Mouse (Mus musculus) C2C12 (cell line): Measurements from ENCODE around the gene Lemd1. TPM values are rescaled to one million over a fixed set of nuclear protein-coding genes. Genes with fewer than 3 reads are reported as not detected.

ENCODE experiments used
- H3K27me3 ChIP-seq: one replicate; pipeline ENCODE4 v1.6.1; 2011; ENCODE audit not compliant: control insufficient read depth, insufficient read depth, insufficient read length
- H3K36me3 ChIP-seq: one replicate; pipeline ENCODE4 v1.6.1; 2011; ENCODE audit not compliant: control insufficient read depth, insufficient read depth
- H3K4me3 ChIP-seq: one replicate; pipeline ENCODE4 v1.5.1; 2011; ENCODE audit warnings: mild to moderate bottlenecking, control low read depth; ENCODE audit not compliant: poor library complexity, insufficient read depth, severe bottlenecking
- H3K79me2 ChIP-seq: one replicate; pipeline ENCODE4 v1.6.1; 2011; ENCODE audit not compliant: control insufficient read depth, insufficient read depth
- H3K79me3 ChIP-seq: one replicate; pipeline ENCODE4 v1.6.1; 2011; ENCODE audit warnings: low read depth, control low read depth
- H3ac ChIP-seq: one replicate; pipeline ENCODE3; 2011; ENCODE audit warnings: low read depth; ENCODE audit not compliant: control insufficient read depth, insufficient read length
- CEBPB ChIP-seq: IDR thresholded peaks from one replicate; pipeline ENCODE4 v1.6.1; 2011; ENCODE audit warnings: low read depth, mild to moderate bottlenecking, control low read depth, moderate library complexity
- CTCF ChIP-seq: IDR thresholded peaks from one replicate; pipeline ENCODE4 v1.5.1; 2011; ENCODE audit not compliant: control insufficient read depth, insufficient read depth, insufficient read length
- FOSL1 ChIP-seq: IDR thresholded peaks from one replicate; pipeline ENCODE4 v1.8.0; 2011; ENCODE audit warnings: mild to moderate bottlenecking, low read length; ENCODE audit not compliant: poor library complexity, insufficient read depth, severe bottlenecking
- MAX ChIP-seq: IDR thresholded peaks from one replicate; pipeline ENCODE4 v1.6.1; 2011; ENCODE audit warnings: mild to moderate bottlenecking, control low read depth
- MYOD1 ChIP-seq: IDR thresholded peaks from one replicate; pipeline ENCODE4 v1.6.1; 2011; ENCODE audit warnings: low read depth; ENCODE audit not compliant: control insufficient read depth, insufficient read length
- MYOG ChIP-seq: IDR thresholded peaks from one replicate; pipeline ENCODE4 v1.6.1; 2011; ENCODE audit not compliant: control insufficient read depth, insufficient read length; ENCODE audit errors: extremely low read depth
- USF1 ChIP-seq: IDR thresholded peaks from one replicate; pipeline ENCODE4 v1.6.1; 2011; ENCODE audit warnings: low read depth, mild to moderate bottlenecking, control low read depth, moderate library complexity
- polyA plus RNA-seq: library from polyadenylated mRNA; unstranded; fragments of >200 nt; fragmentation: generic; extraction: Trizol; gene quantifications from one replicate; pipeline ENCODE4 v1.2.1, GENCODE M21; 2012; ENCODE audit warnings: missing spikeins

Lemd1 gene
- polyA plus RNA-seq, 1 experiment = 0.14 TPM

- TF ChIP-seq CTCF = no peak
- TF ChIP-seq FOSL1 = no peak
- no peak for TF ChIP-seq USF1
- TF ChIP-seq MYOD1 = no peak
- TF ChIP-seq CEBPB = no peak
- TF ChIP-seq MYOG = no peak
- no peak for TF ChIP-seq MAX
- Histone ChIP-seq H3K4me3 (no peak overlapping the region), H3K79me3 (no peaks in the 10 kb centered on the region), H3K27me3 (peaks cover 1% of the 10 kb centered on the region), H3K79me2 (no peaks in the 10 kb centered on the region), H3ac (no peak overlapping the region), H3K36me3 (no peaks in the 10 kb centered on the region)
These were observed 30.4 kb downstream of the Lemd1 start for GRCm38 (mm10) chr1:132221627-132222026.

GRCm38 (mm10) chr1:132222166-132222565 is 30.9 kb downstream of the Lemd1 start:
- Histone ChIP-seq H3K79me2 (no peaks in the 10 kb centered on the region), H3K79me3 (no peaks in the 10 kb centered on the region), H3K4me3 (no peak overlapping the region), H3K27me3 (no peaks in the 10 kb centered on the region), H3ac (no peak overlapping the region), H3K36me3 (no peaks in the 10 kb centered on the region)
- TF ChIP-seq USF1 (no peak), MYOD1 (no peak), MAX (no peak), MYOG (no peak), CEBPB (no peak), FOSL1 (no peak), CTCF (no peak)

GRCm38 (mm10) chr1:132226297-132227080 is 35.3 kb downstream of the Lemd1 start:
- H3K79me3 ChIP-seq = no peaks in the 10 kb centered on the region
- H3ac ChIP-seq = no peak overlapping the region
- no peaks in the 10 kb centered on the region for H3K27me3 ChIP-seq
- no peak overlapping the region for H3K4me3 ChIP-seq
- TF ChIP-seq FOSL1 (no peak), CTCF (no peak)
- no peaks in the 10 kb centered on the region for H3K79me2 ChIP-seq
- no peaks in the 10 kb centered on the region for H3K36me3 ChIP-seq

GRCm38 (mm10) chr1:132229667-132230066 is 38.4 kb downstream of the Lemd1 start, which contains the start of gene Gm10188:
Gene Gm10188, minus strand, starts transcription at chr1:132229767.
- TF ChIP-seq FOSL1 (no peak), MYOG (no peak), CTCF (no peak), MAX (no peak), CEBPB (no peak), USF1 (no peak), MYOD1 (no peak)
- no peaks in the 10 kb centered on the region for H3K27me3 ChIP-seq
- H3K36me3 ChIP-seq = no peaks in the 10 kb centered on the region
- no peaks in the 10 kb centered on the region for H3K79me3 ChIP-seq
- no peak within 1 kb of the TSS for H3K4me3 ChIP-seq
- H3K79me2 ChIP-seq = no peaks in the 10 kb centered on the region
- no peak within 1 kb of the TSS for H3ac ChIP-seq

GRCm38 (mm10) chr1:132231470-132232274 is 40.4 kb downstream of the Lemd1 start:
- H3K27me3 ChIP-seq = no peaks in the 10 kb centered on the region
- no peaks in the 10 kb centered on the region for H3K79me2 ChIP-seq
- H3K4me3 ChIP-seq = no peak overlapping the region
- TF ChIP-seq CTCF (no peak), MYOD1 (no peak), CEBPB (no peak), MYOG (no peak), FOSL1 (no peak), MAX (no peak), USF1 (no peak)
- no peaks in the 10 kb centered on the region for H3K79me3 ChIP-seq
- H3ac ChIP-seq = no peak overlapping the region
- no peaks in the 10 kb centered on the region for H3K36me3 ChIP-seq
